Mouse (Mus musculus) forebrain, embryonic 12.5 days (tissue): ENCODE measurements around the gene BC147527. TPM values are rescaled to one million over a fixed set of nuclear protein-coding genes. Genes with fewer than 3 reads are reported as not detected.
"Not testable (repeated sequence)": the region's sequence is repeated elsewhere in the genome, so short reads cannot be mapped to it uniquely, and the experiment has no call there.

Experiments
- ATAC-seq: fragments of 200-750 bp; cut with Nextera tagmentation; 2 replicates; pipeline ENCODE4 v1.8.0; 2017; ENCODE audit warnings: moderate TSS enrichment; ENCODE audit not compliant: low FRiP score
- H3K27ac ChIP-seq: fragments of 300-500 bp; sonication (generic); 2 replicates; pipeline ENCODE4 v1.5.1; 2016; ENCODE audit warnings: mild to moderate bottlenecking
- H3K27me3 ChIP-seq: fragments of 300-500 bp; sonication (generic); 2 replicates; pipeline ENCODE4 v1.6.1; 2016; ENCODE audit warnings: mild to moderate bottlenecking
- H3K36me3 ChIP-seq: fragments of 300-500 bp; sonication (generic); replicated peaks from 2 replicates; pipeline ENCODE4 v1.6.1; 2016; ENCODE audit warnings: mild to moderate bottlenecking
- H3K4me1 ChIP-seq: fragments of 300-500 bp; sonication (generic); 2 replicates; pipeline ENCODE4 v1.6.1; 2016
- H3K4me2 ChIP-seq: fragments of 300-500 bp; sonication (generic); 2 replicates; pipeline ENCODE4 v1.6.1; 2016; ENCODE audit warnings: mild to moderate bottlenecking, moderate library complexity
- H3K4me3 ChIP-seq: fragments of 300-500 bp; sonication (generic); replicated peaks from 2 replicates; pipeline ENCODE4 v1.5.1; 2016; ENCODE audit warnings: mild to moderate bottlenecking
- H3K9ac ChIP-seq: fragments of 300-500 bp; sonication (generic); 2 replicates; pipeline ENCODE4 v1.6.1; 2016; ENCODE audit warnings: mild to moderate bottlenecking
- H3K9me3 ChIP-seq: fragments of 300-500 bp; sonication (generic); 2 replicates; pipeline ENCODE4 v1.6.1; 2016
- WGBS: fragments of 180-500 bp; shearing (Covaris S2); methylation state at CpG from one replicate; pipeline ENCODE4 v1.1.7; 2016; 5-methylcytosine and 5-hydroxymethylcytosine counted together
- polyA plus RNA-seq: library from polyadenylated mRNA; unstranded; fragments of >200 nt; fragmentation: Nextera tagmentation; extraction: Ambion mirVana; gene quantifications from 2 replicates; pipeline ENCODE4 v1.2.1, GENCODE M21; 2016

Gene BC147527
- polyA plus RNA-seq: not detected in 2 replicates

GRCm38 (mm10) chr13:120299991-120300442 is at the start of gene BC147527:
BC147527 (plus strand) TSS chr13:120300392.
- no peak for ATAC-seq
- Histone ChIP-seq H3K9me3 (no peaks in the 10 kb centered on the region), H3K4me3 (no peak within 1 kb of the TSS), H3K4me1 (no peaks in the 10 kb centered on the region), H3K9ac (no peak within 1 kb of the TSS), H3K36me3 (no peaks in the 10 kb centered on the region), H3K27ac (no peak within 1 kb of the TSS), H3K4me2 (no peak within 1 kb of the TSS), H3K27me3 (no peaks in the 10 kb centered on the region)
- WGBS: 60% methylated on average over 2 of the region's 2 CpGs

DNA sequence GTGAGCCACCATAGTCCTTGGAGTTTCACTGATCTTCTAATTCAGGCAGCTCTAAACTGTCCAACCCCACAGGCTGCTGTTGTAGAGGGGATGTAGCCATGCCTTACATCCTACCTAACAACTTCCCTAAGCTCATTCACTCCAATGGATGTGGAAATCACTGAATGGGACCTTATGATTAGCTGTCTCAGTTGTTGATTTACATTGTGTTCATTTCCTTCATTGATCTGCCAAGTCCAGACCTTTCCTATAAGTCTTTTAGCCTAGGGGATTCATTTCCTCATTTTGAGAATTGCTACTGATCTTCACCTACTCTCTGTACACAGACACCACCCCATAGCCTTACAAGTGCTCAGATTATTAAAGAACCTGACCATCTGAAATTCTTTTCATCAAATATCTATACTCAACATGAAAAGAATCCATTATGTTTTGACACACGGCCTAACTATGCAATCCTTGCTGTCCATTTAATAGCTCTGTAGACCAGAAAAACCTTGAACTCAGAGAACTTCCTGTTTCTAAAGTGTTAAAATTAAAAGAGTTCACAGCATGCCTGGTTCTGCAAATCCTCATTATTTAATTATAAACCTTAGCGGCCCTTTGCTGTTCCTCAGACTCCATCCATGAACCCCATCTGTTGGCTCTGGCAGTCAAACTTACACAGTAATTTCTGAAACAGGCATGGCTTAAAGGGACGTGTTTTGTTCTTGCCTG is 48.8 kb upstream of the BC147527 start:
- ATAC-seq, H3K9ac ChIP-seq, H3K4me1 ChIP-seq, H3K27ac ChIP-seq, H3K27me3 ChIP-seq, H3K36me3 ChIP-seq, H3K4me2 ChIP-seq, H3K4me3 ChIP-seq, H3K9me3 ChIP-seq: not testable (repeated sequence)
- WGBS: 98% methylated on average over 2 of the region's 3 CpGs

DNA sequence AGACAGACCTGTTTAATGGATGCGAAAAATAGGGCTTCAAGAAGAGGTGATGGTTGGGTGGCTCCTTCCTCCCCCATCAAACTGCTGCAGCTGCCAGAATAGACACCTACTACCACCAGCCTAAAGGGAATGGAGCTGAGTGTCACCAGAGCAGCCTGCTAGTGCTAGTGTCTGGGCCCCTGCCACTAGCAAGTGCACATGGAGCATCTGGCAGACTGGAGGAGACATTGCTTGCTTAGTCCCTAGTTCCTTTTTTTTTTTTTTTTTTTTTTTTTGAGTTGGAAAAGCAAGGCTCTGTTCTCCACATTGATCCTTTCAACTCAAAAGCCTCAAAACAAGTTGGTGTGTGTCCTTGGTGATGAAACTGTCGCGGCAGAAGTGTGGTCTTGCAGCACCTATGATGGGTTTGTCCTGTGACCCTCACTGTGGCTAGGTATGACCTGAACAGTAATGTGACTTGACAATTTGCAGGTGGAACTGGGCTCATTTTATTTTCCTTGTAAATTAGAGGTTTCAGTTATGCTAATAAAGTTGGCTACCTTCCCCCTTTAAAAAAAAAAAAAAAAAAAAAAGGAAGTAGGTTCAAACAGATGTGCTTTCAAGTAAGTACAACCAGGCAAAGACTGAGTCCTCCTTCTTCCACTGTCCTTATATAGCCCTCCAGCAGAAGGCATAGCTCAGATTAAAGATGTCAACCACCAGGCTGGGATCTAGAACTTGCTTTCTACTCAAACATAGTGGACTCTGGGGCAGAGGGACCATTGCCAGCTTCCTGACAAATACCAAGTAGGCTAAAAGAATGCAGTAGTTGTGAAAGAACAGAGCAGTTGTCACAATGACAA is 41.2 kb upstream of the BC147527 start:
- not testable (repeated sequence) for H3K27ac ChIP-seq, H3K27me3 ChIP-seq, H3K9ac ChIP-seq, H3K4me1 ChIP-seq, H3K9me3 ChIP-seq, ATAC-seq, H3K36me3 ChIP-seq, H3K4me2 ChIP-seq, H3K4me3 ChIP-seq
- WGBS: 92% methylated on average over 3 of the region's 3 CpGs

DNA sequence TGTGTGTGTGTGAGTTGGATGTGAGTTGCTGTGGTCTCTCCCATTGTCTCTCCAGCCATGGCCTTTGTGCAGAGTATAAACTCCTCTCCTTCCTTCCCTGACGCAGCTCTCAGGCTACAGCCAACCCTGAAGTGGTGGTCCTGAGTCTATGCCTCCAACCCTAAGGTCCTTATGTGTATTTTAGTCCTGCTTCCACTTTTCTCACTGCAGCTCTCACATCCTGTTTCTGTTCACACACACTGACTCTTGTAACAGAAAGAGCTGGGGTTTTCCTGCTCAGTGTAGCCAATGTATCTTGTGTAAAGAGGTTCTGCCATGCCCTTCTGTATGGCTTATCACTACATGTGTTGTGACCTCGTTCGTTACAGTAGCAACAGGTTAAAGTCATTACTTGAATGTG is 40.5 kb upstream of the BC147527 start:
- not testable (repeated sequence) for H3K36me3 ChIP-seq, H3K27me3 ChIP-seq, H3K4me1 ChIP-seq, H3K27ac ChIP-seq, H3K9ac ChIP-seq, ATAC-seq, H3K9me3 ChIP-seq, H3K4me2 ChIP-seq, H3K4me3 ChIP-seq
- WGBS: 68% methylated on average over 3 of the region's 3 CpGs

- WGBS: 87% methylated on average over 2 of the region's 2 CpGs
- H3K9ac ChIP-seq, ATAC-seq, H3K27me3 ChIP-seq, H3K27ac ChIP-seq, H3K4me3 ChIP-seq, H3K4me1 ChIP-seq, H3K36me3 ChIP-seq, H3K4me2 ChIP-seq, H3K9me3 ChIP-seq: not testable (repeated sequence)
Observed at GRCm38 (mm10) chr13:120262870-120263269, 37.3 kb upstream of the BC147527 start, which contains the start of gene AF067061. AF067061 (plus strand) TSS chr13:120263114.

- ATAC-seq: not testable (repeated sequence)
- 20% methylated on average over 2 of the region's 2 CpGs for WGBS
Observed at GRCm38 (mm10) chr13:120277837-120278236, 22.4 kb upstream of the BC147527 start.

GRCm38 (mm10) chr13:120278784-120279183 is 21.4 kb upstream of the BC147527 start:
- Histone ChIP-seq H3K4me3 (no peak overlapping the region), H3K27me3 (no peaks in the 10 kb centered on the region), H3K27ac (no peak overlapping the region), H3K36me3 (no peaks in the 10 kb centered on the region), H3K9me3 (no peaks in the 10 kb centered on the region), H3K4me2 (no peak overlapping the region), H3K4me1 (no peaks in the 10 kb centered on the region), H3K9ac (no peak overlapping the region)
- WGBS: 93% methylated on average over 9 of the region's 9 CpGs
- no peak for ATAC-seq

More at GRCm38 (mm10) chr13:120277837-120278236, 22.4 kb upstream of the BC147527 start:
- H3K9ac ChIP-seq, H3K4me1 ChIP-seq, H3K36me3 ChIP-seq, H3K27me3 ChIP-seq, H3K4me2 ChIP-seq, H3K27ac ChIP-seq, H3K4me3 ChIP-seq, H3K9me3 ChIP-seq: not testable (repeated sequence)

GRCm38 (mm10) chr13:120299324-120299894 is 783 bp upstream of the BC147527 start:
- no peak overlapping the region for H3K9ac ChIP-seq
- no peak overlapping the region for H3K4me2 ChIP-seq
- no peaks in the 10 kb centered on the region for H3K9me3 ChIP-seq
- no peaks in the 10 kb centered on the region for H3K36me3 ChIP-seq
- ATAC-seq: no peak
- H3K27ac ChIP-seq: no peak overlapping the region
- no peaks in the 10 kb centered on the region for H3K4me1 ChIP-seq
- no peak overlapping the region for H3K4me3 ChIP-seq
- H3K27me3 ChIP-seq: no peaks in the 10 kb centered on the region
- WGBS: 68% methylated on average over 1 of the region's 1 CpGs

DNA sequence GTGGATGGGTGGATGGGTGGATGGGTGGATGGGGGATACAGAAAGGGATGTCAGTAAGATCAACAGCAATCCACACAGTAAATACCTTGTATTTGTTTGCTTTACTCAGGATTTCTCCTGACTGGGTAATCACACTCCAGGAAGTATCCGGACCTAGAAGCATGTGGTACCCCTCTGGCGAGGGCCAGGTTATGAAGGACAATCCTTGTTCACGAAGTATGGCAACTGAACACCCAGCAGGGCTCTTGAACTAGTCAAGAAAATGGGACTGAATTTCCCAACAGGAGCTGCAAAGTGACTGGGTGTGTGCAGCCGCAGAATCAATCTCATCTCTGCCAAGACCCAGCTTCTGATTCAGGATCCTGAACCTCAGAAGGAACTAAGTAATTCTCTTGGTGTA is 661 bp downstream of the BC147527 start:
- Histone ChIP-seq H3K9me3 (no peaks in the 10 kb centered on the region), H3K4me1 (no peaks in the 10 kb centered on the region), H3K9ac (no peak overlapping the region), H3K27me3 (no peaks in the 10 kb centered on the region), H3K36me3 (no peaks in the 10 kb centered on the region), H3K4me3 (no peak overlapping the region), H3K4me2 (no peak overlapping the region), H3K27ac (no peak overlapping the region)
- WGBS: 83% methylated on average over 4 of the region's 4 CpGs
- no peak for ATAC-seq

DNA sequence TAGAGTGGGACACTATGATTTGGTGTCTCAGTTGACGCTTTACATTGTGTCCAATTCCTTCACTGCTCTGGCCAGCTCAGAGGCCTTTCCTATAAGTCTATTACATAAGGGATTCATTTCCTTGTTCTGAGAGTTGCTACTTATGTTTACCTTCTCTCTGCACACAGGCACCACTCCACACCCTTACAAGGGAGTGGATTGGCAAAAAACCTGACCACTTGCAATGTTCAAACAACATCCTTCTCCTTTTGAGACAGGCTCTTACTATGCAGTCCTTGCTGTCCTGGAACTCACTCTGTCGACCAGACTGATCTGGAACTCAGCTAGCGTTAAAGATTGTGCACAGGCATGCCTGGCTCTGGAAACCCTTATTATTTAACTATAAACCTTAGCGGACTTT is 10.6 kb downstream of the BC147527 start:
- no peaks in the 10 kb centered on the region for H3K27me3 ChIP-seq
- no peak overlapping the region for H3K9ac ChIP-seq
- no peak overlapping the region for H3K4me3 ChIP-seq
- ATAC-seq: no peak
- WGBS: 82% methylated on average over 4 of the region's 4 CpGs
- H3K36me3 ChIP-seq: no peaks in the 10 kb centered on the region
- no peaks in the 10 kb centered on the region for H3K9me3 ChIP-seq
- no peak overlapping the region for H3K27ac ChIP-seq
- H3K4me2 ChIP-seq: no peak overlapping the region
- H3K4me1 ChIP-seq: no peaks in the 10 kb centered on the region

DNA sequence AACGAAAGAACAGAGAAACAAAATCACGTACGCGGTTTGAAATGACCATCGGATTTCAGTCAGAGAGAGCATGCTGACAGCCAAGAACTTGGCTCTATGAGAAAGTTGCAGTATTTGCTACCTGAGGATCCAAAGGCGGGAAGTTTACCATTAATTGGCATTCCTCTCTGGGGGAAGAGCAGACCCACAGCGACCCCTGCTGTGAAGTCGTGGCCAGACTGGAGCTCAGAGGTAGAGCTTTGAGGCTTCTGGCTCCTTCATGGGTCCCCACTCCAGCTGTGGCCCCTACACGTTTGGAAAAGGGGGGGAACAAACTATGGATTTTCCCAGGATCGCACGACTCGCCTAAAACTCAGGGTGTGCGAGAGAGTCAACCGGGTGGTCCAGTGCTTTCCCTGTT is 13.4 kb downstream of the BC147527 start:
- H3K27me3 ChIP-seq: no peaks in the 10 kb centered on the region
- no peak for ATAC-seq
- no peak overlapping the region for H3K4me2 ChIP-seq
- H3K9me3 ChIP-seq: no peaks in the 10 kb centered on the region
- no peaks in the 10 kb centered on the region for H3K36me3 ChIP-seq
- no peak overlapping the region for H3K9ac ChIP-seq
- H3K27ac ChIP-seq: no peak overlapping the region
- H3K4me1 ChIP-seq: no peaks in the 10 kb centered on the region
- no peak overlapping the region for H3K4me3 ChIP-seq
- WGBS: 48% methylated on average over 14 of the region's 14 CpGs

DNA sequence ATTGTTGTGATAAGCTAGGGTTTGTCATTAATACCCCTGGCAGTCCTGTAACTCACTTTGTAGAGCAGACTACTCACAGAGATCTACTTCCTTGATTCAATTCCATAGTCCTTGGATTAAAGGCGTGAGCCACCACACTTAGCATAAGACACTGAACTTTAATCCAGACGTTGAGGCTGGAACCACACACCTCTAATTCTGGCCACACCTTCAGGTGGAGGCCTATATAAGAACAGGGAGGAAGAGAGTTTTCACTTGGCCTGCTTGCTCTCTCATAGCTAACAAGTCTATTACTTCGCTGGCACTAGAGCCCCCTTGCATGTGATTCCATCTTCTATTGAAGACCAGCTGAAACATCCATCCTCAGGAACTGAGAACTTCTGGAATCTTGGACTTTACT is 16.4 kb downstream of the BC147527 start, which contains the start of gene Tcstv3:
TSS of gene Tcstv3 (plus strand) at position 301 of the 400 bp plus-strand sequence.
- not testable (repeated sequence) for H3K9ac ChIP-seq, H3K27ac ChIP-seq, H3K4me3 ChIP-seq, H3K4me2 ChIP-seq, H3K4me1 ChIP-seq, H3K36me3 ChIP-seq, H3K9me3 ChIP-seq, H3K27me3 ChIP-seq, ATAC-seq
- WGBS: 71% methylated on average over 3 of the region's 3 CpGs
